Mouse (Mus musculus) erythroblast, embryonic 14.5 days (primary cell): ENCODE data around the gene Zfp428.

Experiments used
- GATA1 ChIP-seq: IDR thresholded peaks from 2 replicates; pipeline ENCODE4 v1.6.1; 2012; ENCODE audit warnings: low read length, inconsistent platforms, mixed read lengths
- TAL1 ChIP-seq: IDR thresholded peaks from 3 replicates; pipeline ENCODE4 v1.6.1; 2012; ENCODE audit warnings: low read length, inconsistent platforms, mixed read lengths

- no peak for TF ChIP-seq GATA1
- no peak for TF ChIP-seq TAL1
These were observed 10.3 kb downstream of the Zfp428 start for GRCm38 (mm10) chr7:24517077-24517476.
